Mouse (Mus musculus): ENCODE results near the gene Wdr26. TPM values are rescaled to one million over a fixed set of nuclear protein-coding genes. Genes with fewer than 3 reads are reported as not detected.
A peak's percentile ranks its signal among the peaks of the same experiment; 100 is the strongest.

Gene Wdr26
- polyA plus RNA-seq, 1 experiment from 2014 or later = 43.7 TPM

DNA sequence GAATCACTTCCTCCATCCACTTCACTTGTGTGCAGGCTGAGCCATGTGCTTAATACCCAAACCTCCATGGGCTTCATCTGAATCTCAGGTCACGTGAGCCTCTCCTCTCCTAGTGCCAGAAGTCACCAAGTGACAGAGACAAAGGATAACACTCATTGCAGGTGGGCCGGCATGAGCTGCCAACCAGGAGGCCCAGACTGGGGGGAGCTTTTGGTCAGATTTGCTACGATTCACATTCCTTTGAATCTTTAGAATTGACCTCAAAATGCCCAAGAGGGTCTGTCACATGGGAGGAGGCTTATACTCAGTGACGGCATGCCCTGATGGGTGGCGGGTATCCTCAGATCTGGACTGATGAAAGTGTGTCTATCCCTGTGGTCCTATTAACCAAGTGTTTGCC lies 16.8 kb upstream of the Wdr26 start:
- H3K9ac ChIP-seq = no peak overlapping the region
- H3K27me3 ChIP-seq (ENCODE audit: insufficient read depth, low read length) = no peaks in the 10 kb centered on the region
- TF ChIP-seq CTCF (IDR thresholded peaks at IDR 0.05; ENCODE audit: low read depth) = no peak
- ATAC-seq (ENCODE audit: insufficient read depth) (no peak), DNase-seq (no peak)
- no peaks in the 10 kb centered on the region for H3K36me3 ChIP-seq (ENCODE audit: insufficient read depth)
- no peak overlapping the region for H3K27ac ChIP-seq (ENCODE audit: low read depth)
- H3K4me2 ChIP-seq = no peak overlapping the region
- H3K4me3 ChIP-seq (ENCODE audit: low read depth, low read length) = no peak overlapping the region
- no peaks in the 10 kb centered on the region for H3K9me3 ChIP-seq (ENCODE audit: low read depth, low read length)
- WGBS = 55% methylated on average over 5 of the region's 5 CpGs
- H3K4me1 ChIP-seq (ENCODE audit: insufficient read depth) = 0 out of 2 replicates have a peak, but pooled peaks cover 7% of the 10 kb centered on the region

DNA sequence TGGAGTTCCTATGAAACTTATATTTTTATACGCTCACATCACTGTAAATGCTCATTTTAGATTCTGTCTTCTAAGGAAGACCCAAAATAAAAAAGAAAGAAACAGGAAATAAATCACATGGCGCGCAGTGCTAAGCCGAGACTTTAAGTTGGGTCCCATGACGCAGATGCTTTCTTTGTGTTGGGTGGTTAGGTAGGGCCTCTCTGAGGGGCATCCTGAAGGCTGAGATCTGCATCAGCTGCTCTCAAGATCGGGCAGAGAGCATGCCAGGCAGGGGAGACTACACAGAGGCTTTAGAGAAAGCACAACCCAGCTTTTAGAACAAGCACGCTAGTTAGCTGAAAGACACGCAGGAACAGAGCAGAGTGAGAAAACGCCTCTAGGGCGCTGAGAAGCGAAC lies 16.0 kb upstream of the Wdr26 start:
- Histone ChIP-seq H3K4me2 (no peak overlapping the region), H3K27me3 (ENCODE audit: insufficient read depth, low read length) (no peaks in the 10 kb centered on the region), H3K9me3 (ENCODE audit: low read depth, low read length) (no peaks in the 10 kb centered on the region), H3K27ac (ENCODE audit: low read depth) (no peak overlapping the region), H3K36me3 (ENCODE audit: insufficient read depth) (no peaks in the 10 kb centered on the region), H3K9ac (no peak overlapping the region), H3K4me1 (ENCODE audit: insufficient read depth) (0 out of 2 replicates have a peak, but pooled peaks cover 7% of the 10 kb centered on the region), H3K4me3 (ENCODE audit: low read depth, low read length) (no peak overlapping the region)
- DNase-seq (no peak), ATAC-seq (ENCODE audit: insufficient read depth) (no peak)
- WGBS = 87% methylated on average over 11 of the region's 11 CpGs
- TF ChIP-seq CTCF (IDR thresholded peaks at IDR 0.05; ENCODE audit: low read depth) = no peak

DNA sequence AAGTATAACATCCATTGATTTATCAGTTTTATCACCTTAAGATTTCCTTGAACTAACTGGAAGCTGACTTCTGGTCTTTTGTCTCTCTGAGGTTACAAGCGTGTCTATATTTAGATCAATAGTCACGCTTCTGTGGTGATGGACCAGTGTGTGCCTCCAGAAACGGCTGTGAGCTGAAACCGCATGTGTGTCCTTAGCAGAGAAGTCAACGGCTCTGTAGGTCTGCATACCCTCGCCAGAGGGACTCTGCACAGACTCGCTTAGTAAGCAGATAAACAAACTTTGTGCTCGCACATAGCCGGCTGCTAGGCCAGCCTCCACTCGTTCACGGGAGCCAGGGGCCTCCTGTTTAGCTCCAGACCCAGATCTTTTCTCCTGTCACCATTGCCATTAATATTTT lies 15.0 kb upstream of the Wdr26 start:
- Histone ChIP-seq H3K4me1 (ENCODE audit: insufficient read depth) (0 out of 2 replicates have a peak, but pooled peaks cover 7% of the 10 kb centered on the region), H3K9ac (no peak overlapping the region), H3K4me3 (ENCODE audit: low read depth, low read length) (no peak overlapping the region), H3K9me3 (ENCODE audit: low read depth, low read length) (no peaks in the 10 kb centered on the region), H3K4me2 (no peak overlapping the region), H3K36me3 (ENCODE audit: insufficient read depth) (no peaks in the 10 kb centered on the region), H3K27ac (ENCODE audit: low read depth) (no peak overlapping the region), H3K27me3 (ENCODE audit: insufficient read depth, low read length) (no peaks in the 10 kb centered on the region)
- WGBS = 33% methylated on average over 11 of the region's 11 CpGs
- TF ChIP-seq CTCF (IDR thresholded peaks at IDR 0.05; ENCODE audit: low read depth) = no peak
- DNase-seq = peak; percentile 29
- ATAC-seq (ENCODE audit: insufficient read depth) = no peak

DNA sequence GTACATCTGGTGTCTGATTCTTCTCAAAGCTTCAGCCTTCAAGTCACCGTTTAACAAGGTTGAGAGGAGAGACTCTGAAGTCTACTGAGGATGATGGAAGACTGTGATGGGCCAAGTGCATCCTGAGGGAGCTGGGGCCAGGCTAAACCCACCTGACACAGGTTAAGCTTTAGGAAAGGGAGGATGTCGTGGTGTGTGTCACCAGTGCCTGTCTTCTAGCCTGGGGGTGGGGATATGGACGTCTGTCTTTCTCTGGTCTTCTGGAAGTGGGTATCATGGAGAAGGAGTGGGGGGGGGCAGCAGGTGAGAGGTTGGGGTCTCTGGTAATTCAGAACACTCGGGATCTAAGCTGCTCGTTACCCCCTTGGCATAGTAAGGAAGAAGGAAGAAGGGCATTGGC lies 13.5 kb upstream of the Wdr26 start:
- Histone ChIP-seq H3K27me3 (ENCODE audit: insufficient read depth, low read length) (no peaks in the 10 kb centered on the region), H3K4me1 (ENCODE audit: insufficient read depth) (no peaks in the 10 kb centered on the region), H3K36me3 (ENCODE audit: insufficient read depth) (no peaks in the 10 kb centered on the region), H3K9me3 (ENCODE audit: low read depth, low read length) (no peaks in the 10 kb centered on the region), H3K9ac (no peak overlapping the region), H3K27ac (ENCODE audit: low read depth) (no peak overlapping the region), H3K4me2 (no peak overlapping the region), H3K4me3 (ENCODE audit: low read depth, low read length) (no peak overlapping the region)
- WGBS = 65% methylated on average over 5 of the region's 5 CpGs
- TF ChIP-seq CTCF (IDR thresholded peaks at IDR 0.05; ENCODE audit: low read depth) = no peak
- DNase-seq (no peak), ATAC-seq (ENCODE audit: insufficient read depth) (no peak)

DNA sequence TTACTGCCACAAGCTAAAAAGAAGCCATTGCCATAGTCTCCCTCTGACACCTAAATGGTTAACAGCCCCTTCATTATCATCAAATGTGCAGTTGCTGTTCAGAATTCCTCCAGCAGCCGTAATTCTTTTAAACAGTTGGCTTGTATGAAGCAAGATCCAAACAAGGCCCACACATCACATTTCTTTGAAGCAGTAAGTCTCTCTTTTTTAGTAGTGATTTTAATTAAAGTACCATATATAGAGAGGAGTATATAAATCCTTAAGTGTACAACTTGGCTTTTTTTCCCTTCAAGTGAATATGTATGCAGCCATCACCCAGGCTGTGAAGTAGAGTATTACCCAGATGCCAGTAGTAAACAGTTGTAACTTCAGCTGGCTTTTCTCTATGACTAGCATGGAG lies 10.2 kb upstream of the Wdr26 start:
- H3K27ac ChIP-seq (ENCODE audit: low read depth) = no peak overlapping the region
- no peak for TF ChIP-seq CTCF (IDR thresholded peaks at IDR 0.05; ENCODE audit: low read depth)
- WGBS = 29% methylated on average over 1 of the region's 1 CpGs

DNA sequence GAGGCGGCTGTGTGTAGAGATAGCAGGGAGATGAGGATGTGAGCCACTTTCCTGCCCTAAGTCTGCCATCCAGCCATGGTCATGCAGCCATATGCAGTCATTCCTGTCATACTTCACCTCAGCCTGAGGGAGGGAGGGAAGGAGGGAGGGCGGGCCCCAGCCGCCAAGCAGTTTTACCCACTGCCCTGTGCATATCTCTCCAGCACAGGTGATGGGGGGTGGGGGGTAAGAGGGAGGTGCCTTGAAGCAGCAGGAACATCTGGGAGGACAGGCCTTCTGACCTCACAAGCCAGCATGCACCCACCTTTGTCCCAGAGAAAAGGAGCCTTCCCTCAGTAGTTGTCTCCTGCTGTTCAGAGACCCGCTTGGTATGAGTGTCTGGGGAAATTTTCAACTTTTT lies 4.5 kb upstream of the Wdr26 start:
- Histone ChIP-seq H3K36me3 (ENCODE audit: insufficient read depth) (no peaks in the 10 kb centered on the region), H3K27ac (ENCODE audit: low read depth) (no peak overlapping the region; the same call in 1 of the 2 replicates), H3K4me3 (ENCODE audit: low read depth, low read length) (no peak overlapping the region), H3K9me3 (ENCODE audit: low read depth, low read length) (no peaks in the 10 kb centered on the region), H3K9ac (no peak overlapping the region), H3K4me2 (no peak overlapping the region), H3K27me3 (ENCODE audit: insufficient read depth, low read length) (no peaks in the 10 kb centered on the region), H3K4me1 (ENCODE audit: insufficient read depth) (no peaks in the 10 kb centered on the region)
- WGBS = 53% methylated on average over 4 of the region's 4 CpGs
- no peak for ATAC-seq (ENCODE audit: insufficient read depth)
- DNase-seq = no peak
- no peak for TF ChIP-seq CTCF (IDR thresholded peaks at IDR 0.05; ENCODE audit: low read depth)

More for the DNA sequence above, 10.2 kb upstream of the Wdr26 start:
- Histone ChIP-seq H3K4me2 (no peak overlapping the region), H3K27me3 (ENCODE audit: insufficient read depth, low read length) (no peaks in the 10 kb centered on the region), H3K36me3 (ENCODE audit: insufficient read depth) (no peaks in the 10 kb centered on the region), H3K9me3 (ENCODE audit: low read depth, low read length) (no peaks in the 10 kb centered on the region), H3K9ac (no peak overlapping the region), H3K4me1 (ENCODE audit: insufficient read depth) (no peaks in the 10 kb centered on the region), H3K4me3 (ENCODE audit: low read depth, low read length) (no peak overlapping the region)
- ATAC-seq (ENCODE audit: insufficient read depth) (no peak), DNase-seq (peak; percentile 19)

DNA sequence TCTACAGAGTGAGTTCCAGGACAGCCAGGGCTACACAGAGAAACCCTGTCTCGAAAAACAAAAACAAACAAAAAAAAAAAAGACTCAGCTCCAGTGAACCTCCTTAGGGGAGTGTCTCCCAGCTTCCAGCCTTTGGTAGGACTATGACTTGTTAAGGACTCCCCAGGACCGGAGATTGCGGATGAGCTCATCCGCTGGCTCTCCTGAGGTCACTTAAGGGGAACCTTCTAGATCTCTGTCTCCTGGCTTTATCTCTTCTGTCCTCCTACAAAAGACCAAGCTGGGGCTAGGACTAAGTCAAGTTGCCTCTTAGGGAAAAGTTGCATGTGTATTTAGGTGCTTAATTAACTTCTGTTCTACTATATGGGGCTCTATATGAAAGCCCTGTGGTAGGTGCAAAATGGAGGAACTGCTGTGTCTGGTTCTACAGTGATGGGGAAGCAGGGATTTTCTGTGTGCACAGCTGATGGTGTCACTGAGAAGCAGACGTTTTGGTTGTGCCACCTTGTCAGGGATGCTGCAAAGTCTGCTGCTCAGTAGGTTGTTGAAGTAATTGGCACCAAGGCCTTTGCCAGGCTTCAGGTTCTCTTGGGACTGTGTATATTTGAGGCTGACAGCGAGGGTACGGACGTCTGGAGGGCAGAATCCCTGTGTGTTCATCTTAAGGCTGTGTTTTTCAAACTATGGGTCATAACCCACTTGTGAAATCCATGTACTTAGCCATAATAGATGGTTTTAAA lies 2.7 kb upstream of the Wdr26 start:
- no peak overlapping the region for H3K27ac ChIP-seq (ENCODE audit: low read depth)
- no peak for ATAC-seq (ENCODE audit: insufficient read depth)
- no peak for TF ChIP-seq CTCF (IDR thresholded peaks at IDR 0.05; ENCODE audit: low read depth)
- no peak overlapping the region for H3K4me3 ChIP-seq (ENCODE audit: low read depth, low read length)
- 83% methylated on average over 8 of the region's 8 CpGs for WGBS
- H3K4me2 ChIP-seq = no peak overlapping the region
- H3K36me3 ChIP-seq (ENCODE audit: insufficient read depth) = no peaks in the 10 kb centered on the region
- H3K9me3 ChIP-seq (ENCODE audit: low read depth, low read length) = no peaks in the 10 kb centered on the region
- H3K27me3 ChIP-seq (ENCODE audit: insufficient read depth, low read length) = no peaks in the 10 kb centered on the region
- no peak overlapping the region for H3K9ac ChIP-seq
- no peaks in the 10 kb centered on the region for H3K4me1 ChIP-seq (ENCODE audit: insufficient read depth)
- DNase-seq = no peak
